In the genomic region with DNA sequence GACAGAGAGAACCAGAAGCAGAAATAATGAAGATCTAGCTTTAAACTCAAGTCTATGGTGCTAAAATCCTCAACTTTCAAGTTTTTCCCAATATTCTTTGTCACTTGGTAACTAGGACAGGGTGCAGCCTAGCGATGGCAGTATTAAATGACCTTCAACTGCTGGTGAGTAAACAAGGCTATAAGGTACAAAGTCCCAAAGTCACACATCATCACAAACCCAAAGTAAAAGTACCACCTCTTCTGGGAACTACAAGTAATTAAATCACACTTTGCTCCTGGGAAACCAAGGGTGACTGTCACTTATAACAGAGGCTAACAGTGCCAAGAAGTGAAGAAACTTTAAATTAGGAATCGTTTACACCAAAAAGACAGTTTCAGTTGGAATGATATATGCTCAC, we compare ENCODE assay signal across 10 mouse cellular contexts. TPM values are rescaled to one million over a fixed set of nuclear protein-coding genes. Genes with fewer than 3 reads are reported as not detected.
DNase-seq lines count a peak whose midpoint lies in the region; ATAC-seq lines count a peak whose summit lies in the region.
"Had no signal": no experiment of that assay in that cellular context is flagged by ENCODE, and none has a peak within 500 bp of the region (broad histone marks: within the 10 kb centered on the region; RNA-seq: fewer than 3 reads in every experiment).

No protein-coding gene starts in this region.

- DNase-seq in kidney, adult 8-10 months = peak; percentile 21 to 63
- DNase-seq in kidney, adult 18-20 months = no peak
- no peak for DNase-seq in urinary bladder, postnatal 25 days (ENCODE audit: low spot score)
- no peak for DNase-seq in frontal cortex, postnatal 14 days (ENCODE audit: low spot score in 2 of 2)
- DNase-seq: spleen, adult 18-20 months had no signal

- H3K27me3 ChIP-seq in forebrain, embryonic 15.5 days = no peaks in the 10 kb centered on the region
- no peaks in the 10 kb centered on the region for H3K27me3 ChIP-seq in limb, embryonic 13.5 days
- H3K27me3 ChIP-seq in neural tube, embryonic 15.5 days (replicated peaks) = no peaks in the 10 kb centered on the region

- no peak overlapping the region for H3K27ac ChIP-seq in forebrain, embryonic 15.5 days (replicated peaks)
- H3K27ac ChIP-seq in limb, embryonic 13.5 days = no peak overlapping the region
- no peak overlapping the region for H3K27ac ChIP-seq in neural tube, embryonic 15.5 days (replicated peaks)
- H3K27ac ChIP-seq: macrophage had no signal

- H3K4me3 ChIP-seq in forebrain, embryonic 15.5 days = peak overlapping the region; percentile 98; the same call in 1 of the 2 replicates
- peak overlapping the region; percentile 96 for H3K4me3 ChIP-seq in limb, embryonic 13.5 days
- peak overlapping the region; percentile 9; the same call in 1 of the 2 replicates for H3K4me3 ChIP-seq in neural tube, embryonic 15.5 days (replicated peaks)

- WGBS in forebrain, embryonic 15.5 days = 55% methylated on average over 2 of the region's 2 CpGs
- 34% methylated on average over 2 of the region's 2 CpGs for WGBS in limb, embryonic 13.5 days
- 57% methylated on average over 2 of the region's 2 CpGs for WGBS in neural tube, embryonic 15.5 days

- peak overlapping the region; percentile 62; the same call in 1 of the 2 replicates for H3K4me2 ChIP-seq in forebrain, embryonic 15.5 days (replicated peaks)
- peak overlapping the region; percentile 84 for H3K4me2 ChIP-seq in limb, embryonic 13.5 days (replicated peaks)
- peak overlapping the region; percentile 78 for H3K4me2 ChIP-seq in neural tube, embryonic 15.5 days

- no peaks in the 10 kb centered on the region for H3K36me3 ChIP-seq in forebrain, embryonic 15.5 days
- no peaks in the 10 kb centered on the region; the same call in 1 of the 2 replicates for H3K36me3 ChIP-seq in limb, embryonic 13.5 days
- H3K36me3 ChIP-seq in neural tube, embryonic 15.5 days = no peaks in the 10 kb centered on the region

- no peak for ATAC-seq in forebrain, embryonic 15.5 days (replicated peaks)
- ATAC-seq in limb, embryonic 13.5 days (ENCODE audit: low FRiP score, low read depth) = no peak
- no peak for ATAC-seq in neural tube, embryonic 15.5 days (ENCODE audit: low FRiP score)
- ATAC-seq in frontal cortex, adult (ENCODE audit: low TSS enrichment) = no peak

- H3K9me3 ChIP-seq in forebrain, embryonic 15.5 days = no peaks in the 10 kb centered on the region
- no peaks in the 10 kb centered on the region for H3K9me3 ChIP-seq in limb, embryonic 13.5 days
- H3K9me3 ChIP-seq in neural tube, embryonic 15.5 days (replicated peaks) = no peaks in the 10 kb centered on the region

- H3K4me1 ChIP-seq in forebrain, embryonic 15.5 days = peaks cover 18% of the 10 kb centered on the region
- H3K4me1 ChIP-seq in limb, embryonic 13.5 days = peaks cover 36% of the 10 kb centered on the region
- H3K4me1 ChIP-seq in neural tube, embryonic 15.5 days = peaks cover 28% of the 10 kb centered on the region

- H3K9ac ChIP-seq in forebrain, embryonic 15.5 days (replicated peaks) = no peak overlapping the region
- no peak overlapping the region for H3K9ac ChIP-seq in limb, embryonic 13.5 days
- no peak overlapping the region for H3K9ac ChIP-seq in neural tube, embryonic 15.5 days (replicated peaks)

RNA-seq across cellular contexts. Expression of gene Lrp6, which starts 2.2 kb away (rescaled TPM):
- polyA plus RNA-seq in forebrain, embryonic 15.5 days (2015; fragmentation: Nextera tagmentation; extraction: Ambion mirVana) = 20.4 and 23.2 TPM in 2 replicates
- polyA plus RNA-seq in limb, embryonic 13.5 days (2015; fragmentation: Nextera tagmentation; extraction: Ambion mirVana) = 37.5 and 37.9 TPM in 2 replicates
- polyA plus RNA-seq in neural tube, embryonic 15.5 days (2015; fragmentation: Nextera tagmentation; extraction: Ambion mirVana) = 14.6 and 17.9 TPM in 2 replicates

Comparison
In these comparisons a context has a peak if more than half of its experiments do, and no peak if none do; other contexts are left out.
1. DNase-seq: peak in kidney, adult 8-10 months (2 of 2); none in kidney, adult 18-20 months (single experiment), urinary bladder, postnatal 25 days (single experiment) and frontal cortex, postnatal 14 days (0 of 2).
2. H3K4me3 ChIP-seq: peak in every context shown above with its lines; median percentile 98 in forebrain, embryonic 15.5 days; 96 in limb, embryonic 13.5 days; 9 in neural tube, embryonic 15.5 days.
3. Peak in every context shown above with its lines, with median percentiles within 50 percentile points of each other: H3K4me2 ChIP-seq.